Mouse (Mus musculus): ENCODE results near the gene H2al2a. TPM values are rescaled to one million over a fixed set of nuclear protein-coding genes. Genes with fewer than 3 reads are reported as not detected.
A peak's percentile ranks its signal among the peaks of the same experiment; 100 is the strongest.

Gene H2al2a
- total RNA-seq, 1 experiment, result not detected

DNA sequence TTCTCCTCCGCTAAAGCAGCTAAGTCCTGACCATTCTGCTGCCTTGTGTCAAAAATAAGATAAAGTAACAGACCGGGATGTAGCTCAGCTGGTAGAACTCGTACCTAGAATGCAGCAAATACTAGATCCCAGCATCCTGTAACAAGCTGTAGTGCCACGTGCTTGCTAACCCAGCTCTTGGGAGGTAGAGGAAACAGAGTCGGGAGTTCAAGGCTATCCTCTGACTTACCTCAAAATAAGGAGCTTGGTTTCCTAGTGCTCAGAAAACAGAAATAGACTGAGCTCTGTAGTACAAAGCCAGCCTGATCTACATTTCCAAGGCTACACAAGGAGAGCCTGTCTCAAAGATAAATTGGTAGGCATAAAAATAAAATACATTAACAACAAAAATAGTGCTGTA is 23.5 kb downstream of the H2al2a start:
- peak overlapping the region; percentile 15; the same call in 1 of the 2 replicates for H3K9ac ChIP-seq (ENCODE audit: insufficient read depth, low read depth, low read length, poor library complexity, severe bottlenecking)
- TF ChIP-seq CHD2 (IDR thresholded peaks at IDR 0.05; ENCODE audit: low read depth, low read length), result no peak
- no peak for TF ChIP-seq HCFC1 (IDR thresholded peaks at IDR 0.05; ENCODE audit: borderline replicate concordance, insufficient read depth, low read length)
- no peak for TF ChIP-seq MAFK (IDR thresholded peaks at IDR 0.05; ENCODE audit: insufficient read depth, low read depth, low read length)
- TF ChIP-seq ZC3H11A (IDR thresholded peaks at IDR 0.05; ENCODE audit: borderline replicate concordance, low read depth, low read length), result no peak
- TF ChIP-seq ZNF384 (IDR thresholded peaks at IDR 0.05; ENCODE audit: low read depth, low read length), result no peak

DNA sequence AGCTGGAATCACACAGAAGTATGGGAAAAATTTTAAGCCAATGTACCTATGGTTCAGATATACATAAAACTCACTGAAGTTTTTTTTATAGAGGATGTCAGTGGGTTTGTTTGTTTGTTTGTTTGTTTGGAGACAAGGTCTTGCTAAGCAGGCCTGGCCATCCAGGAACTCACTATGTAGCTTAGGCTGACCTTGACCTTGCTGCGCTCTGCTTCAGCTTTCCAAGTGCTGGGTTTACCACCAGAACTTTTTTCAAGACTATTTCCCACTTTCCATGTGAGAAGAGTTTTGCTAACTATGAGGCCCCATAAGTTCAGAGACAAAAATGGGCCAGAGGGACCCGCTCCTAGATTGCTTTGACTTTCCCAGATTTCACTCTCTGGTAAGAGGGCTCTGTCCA is 23.9 kb downstream of the H2al2a start:
- no peak for DNase-seq (ENCODE audit: low read depth, low spot score)
- no peaks in the 10 kb centered on the region for H3K9me3 ChIP-seq (ENCODE audit: control insufficient read depth, insufficient read depth, low read depth, low read length)
- H3K4me1 ChIP-seq (ENCODE audit: control insufficient read depth in 2 of 2, insufficient read depth in 2 of 2, low read length in 2 of 2, poor library complexity in 1 of 2), result peaks cover 23 to 36% of the 10 kb centered on the region in 2 experiments
- in situ Hi-C loops (cut with MboI; ENCODE audit: low sequenced_read_pairs in 2 of 2, unreplicated experiment in 2 of 2), result no loop called here
- peak overlapping the region; percentile 90; the same call in 1 of the 2 replicates for H3K27ac ChIP-seq (ENCODE audit: insufficient read depth, low read depth, low read length, poor library complexity, severe bottlenecking)
- TF ChIP-seq CHD2 (IDR thresholded peaks at IDR 0.05; ENCODE audit: low read depth, low read length) (no peak), MAFK (IDR thresholded peaks at IDR 0.05; ENCODE audit: insufficient read depth, low read depth, low read length) (no peak), HCFC1 (IDR thresholded peaks at IDR 0.05; ENCODE audit: borderline replicate concordance, insufficient read depth, low read length) (no peak), ZNF384 (IDR thresholded peaks at IDR 0.05; ENCODE audit: low read depth, low read length) (no peak), ZC3H11A (IDR thresholded peaks at IDR 0.05; ENCODE audit: borderline replicate concordance, low read depth, low read length) (no peak)
- H3K9ac ChIP-seq (ENCODE audit: insufficient read depth, low read depth, low read length, poor library complexity, severe bottlenecking), result peak overlapping the region; percentile 15; the same call in 1 of the 2 replicates
- H3K4me3 ChIP-seq (ENCODE audit: insufficient read depth in 1 of 2, low read depth in 1 of 2, low read length in 2 of 2, poor library complexity in 1 of 2, severe bottlenecking in 1 of 2), result no peak overlapping the region
- no peaks in the 10 kb centered on the region for H3K36me3 ChIP-seq (ENCODE audit: control insufficient read depth, insufficient read depth, low read length, poor library complexity, severe bottlenecking)

More for the DNA sequence above, 23.5 kb downstream of the H2al2a start:
- H3K36me3 ChIP-seq (ENCODE audit: control insufficient read depth, insufficient read depth, low read length, poor library complexity, severe bottlenecking), result no peaks in the 10 kb centered on the region
- H3K4me3 ChIP-seq (ENCODE audit: insufficient read depth in 1 of 2, low read depth in 1 of 2, low read length in 2 of 2, poor library complexity in 1 of 2, severe bottlenecking in 1 of 2), result no peak overlapping the region
- peaks cover 23 to 33% of the 10 kb centered on the region in 2 experiments for H3K4me1 ChIP-seq (ENCODE audit: control insufficient read depth in 2 of 2, insufficient read depth in 2 of 2, low read length in 2 of 2, poor library complexity in 1 of 2)
- no peak for DNase-seq (ENCODE audit: low read depth, low spot score)
- peak overlapping the region; percentile 90; the same call in 1 of the 2 replicates for H3K27ac ChIP-seq (ENCODE audit: insufficient read depth, low read depth, low read length, poor library complexity, severe bottlenecking)
- in situ Hi-C loops (cut with MboI; ENCODE audit: low sequenced_read_pairs in 2 of 2, unreplicated experiment in 2 of 2), result no loop called here
- no peaks in the 10 kb centered on the region for H3K9me3 ChIP-seq (ENCODE audit: control insufficient read depth, insufficient read depth, low read depth, low read length)

DNA sequence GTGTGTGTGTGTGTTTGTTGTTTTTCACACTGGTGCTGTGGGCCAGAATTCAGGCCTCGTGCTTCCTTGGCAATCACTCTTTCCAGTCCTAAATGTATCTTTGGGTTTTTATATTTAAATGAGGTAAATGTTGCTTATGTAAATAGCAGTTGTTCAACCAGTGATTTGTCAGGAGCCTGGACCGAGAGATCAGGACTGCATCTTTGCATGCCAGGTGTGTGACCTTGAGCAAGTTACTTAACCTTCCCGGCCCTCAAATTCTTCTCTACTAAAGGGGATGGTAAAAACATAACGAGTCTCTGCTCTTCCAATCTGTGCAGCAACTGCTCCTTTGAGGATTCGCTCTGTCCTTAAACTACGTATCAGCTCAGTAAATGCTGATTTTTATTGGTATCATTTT is 25.4 kb downstream of the H2al2a start:
- in situ Hi-C loops (cut with MboI; ENCODE audit: low sequenced_read_pairs in 2 of 2, unreplicated experiment in 2 of 2), result no loop called here
- peak overlapping the region; percentile 7; the same call in 1 of the 2 replicates for H3K9ac ChIP-seq (ENCODE audit: insufficient read depth, low read depth, low read length, poor library complexity, severe bottlenecking)
- H3K27ac ChIP-seq (ENCODE audit: insufficient read depth, low read depth, low read length, poor library complexity, severe bottlenecking), result peak overlapping the region; percentile 90; the same call in 1 of the 2 replicates
- TF ChIP-seq HCFC1 (IDR thresholded peaks at IDR 0.05; ENCODE audit: borderline replicate concordance, insufficient read depth, low read length) (no peak), CHD2 (IDR thresholded peaks at IDR 0.05; ENCODE audit: low read depth, low read length) (no peak), ZC3H11A (IDR thresholded peaks at IDR 0.05; ENCODE audit: borderline replicate concordance, low read depth, low read length) (no peak), MAFK (IDR thresholded peaks at IDR 0.05; ENCODE audit: insufficient read depth, low read depth, low read length) (no peak), ZNF384 (IDR thresholded peaks at IDR 0.05; ENCODE audit: low read depth, low read length) (no peak)
- H3K9me3 ChIP-seq (ENCODE audit: control insufficient read depth, insufficient read depth, low read depth, low read length), result no peaks in the 10 kb centered on the region
- H3K4me3 ChIP-seq (ENCODE audit: insufficient read depth in 1 of 2, low read depth in 1 of 2, low read length in 2 of 2, poor library complexity in 1 of 2, severe bottlenecking in 1 of 2), result no peak overlapping the region
- no peak for DNase-seq (ENCODE audit: low read depth, low spot score)
- H3K36me3 ChIP-seq (ENCODE audit: control insufficient read depth, insufficient read depth, low read length, poor library complexity, severe bottlenecking), result no peaks in the 10 kb centered on the region
- H3K4me1 ChIP-seq (ENCODE audit: control insufficient read depth in 2 of 2, insufficient read depth in 2 of 2, low read length in 2 of 2, poor library complexity in 1 of 2), result peaks cover 25 to 36% of the 10 kb centered on the region in 2 experiments

DNA sequence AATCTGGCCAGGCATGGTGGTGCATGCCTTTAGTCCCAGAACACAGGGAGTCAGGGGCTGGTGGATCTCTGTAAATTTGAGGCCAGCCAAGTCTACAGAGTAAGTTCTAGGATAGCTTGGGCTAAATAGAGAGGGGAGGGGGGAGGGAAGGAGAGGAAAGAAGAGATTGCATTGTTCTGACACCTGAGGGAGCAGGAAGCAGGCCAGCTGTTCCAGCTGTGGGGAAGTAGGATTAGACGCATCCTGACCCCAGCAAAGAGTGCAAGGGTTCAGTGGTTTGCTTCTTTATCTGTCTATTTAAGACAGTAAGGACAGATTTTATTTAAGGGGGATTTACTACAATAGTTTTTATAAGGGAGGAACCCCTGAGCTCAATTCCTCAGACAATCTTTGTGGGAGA is 26.1 kb downstream of the H2al2a start:
- peak overlapping the region; percentile 27; the same call in 1 of the 2 replicates for H3K9ac ChIP-seq (ENCODE audit: insufficient read depth, low read depth, low read length, poor library complexity, severe bottlenecking)
- no peaks in the 10 kb centered on the region for H3K36me3 ChIP-seq (ENCODE audit: control insufficient read depth, insufficient read depth, low read length, poor library complexity, severe bottlenecking)
- no peak overlapping the region for H3K4me3 ChIP-seq (ENCODE audit: insufficient read depth in 1 of 2, low read depth in 1 of 2, low read length in 2 of 2, poor library complexity in 1 of 2, severe bottlenecking in 1 of 2)
- no peak for DNase-seq (ENCODE audit: low read depth, low spot score)
- peaks cover 25 to 36% of the 10 kb centered on the region in 2 experiments for H3K4me1 ChIP-seq (ENCODE audit: control insufficient read depth in 2 of 2, insufficient read depth in 2 of 2, low read length in 2 of 2, poor library complexity in 1 of 2)
- no peaks in the 10 kb centered on the region for H3K9me3 ChIP-seq (ENCODE audit: control insufficient read depth, insufficient read depth, low read depth, low read length)
- TF ChIP-seq ZNF384 (IDR thresholded peaks at IDR 0.05; ENCODE audit: low read depth, low read length), result no peak
- TF ChIP-seq MAFK (IDR thresholded peaks at IDR 0.05; ENCODE audit: insufficient read depth, low read depth, low read length), result no peak
- H3K27ac ChIP-seq (ENCODE audit: insufficient read depth, low read depth, low read length, poor library complexity, severe bottlenecking), result peak overlapping the region; percentile 90; the same call in 1 of the 2 replicates
- in situ Hi-C loops (cut with MboI; ENCODE audit: low sequenced_read_pairs in 2 of 2, unreplicated experiment in 2 of 2), result no loop called here

DNA sequence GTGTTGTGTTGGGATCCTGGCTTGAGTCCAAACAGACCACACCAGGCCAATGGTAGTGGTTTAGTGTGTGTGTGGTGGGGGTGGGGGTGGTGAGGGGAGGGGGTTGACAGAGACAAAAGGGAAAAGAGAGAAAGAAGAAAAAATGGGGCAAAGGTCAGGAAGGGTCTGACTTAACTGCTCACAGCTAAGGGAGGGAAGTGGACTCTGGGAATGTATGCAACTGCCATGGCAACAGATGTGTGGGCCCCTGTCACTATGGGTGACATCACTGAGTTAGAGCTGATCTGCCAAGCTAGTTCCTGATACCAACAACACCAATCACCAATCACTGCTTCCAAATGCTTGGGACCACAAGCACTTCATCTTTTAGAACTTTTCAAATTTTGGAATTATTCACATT is 26.6 kb downstream of the H2al2a start:
- Histone ChIP-seq H3K9me3 (ENCODE audit: control insufficient read depth, insufficient read depth, low read depth, low read length) (no peaks in the 10 kb centered on the region), H3K4me1 (ENCODE audit: control insufficient read depth in 2 of 2, insufficient read depth in 2 of 2, low read length in 2 of 2, poor library complexity in 1 of 2) (peaks cover 25 to 36% of the 10 kb centered on the region in 2 experiments), H3K4me3 (ENCODE audit: insufficient read depth in 1 of 2, low read depth in 1 of 2, low read length in 2 of 2, poor library complexity in 1 of 2, severe bottlenecking in 1 of 2) (no peak overlapping the region), H3K36me3 (ENCODE audit: control insufficient read depth, insufficient read depth, low read length, poor library complexity, severe bottlenecking) (no peaks in the 10 kb centered on the region), H3K9ac (ENCODE audit: insufficient read depth, low read depth, low read length, poor library complexity, severe bottlenecking) (no peak overlapping the region), H3K27ac (ENCODE audit: insufficient read depth, low read depth, low read length, poor library complexity, severe bottlenecking) (peak overlapping the region; percentile 1; the same call in 1 of the 2 replicates)
- in situ Hi-C loops (cut with MboI; ENCODE audit: low sequenced_read_pairs in 2 of 2, unreplicated experiment in 2 of 2), result no loop called here
- TF ChIP-seq HCFC1 (IDR thresholded peaks at IDR 0.05; ENCODE audit: borderline replicate concordance, insufficient read depth, low read length), result no peak
- no peak for TF ChIP-seq ZNF384 (IDR thresholded peaks at IDR 0.05; ENCODE audit: low read depth, low read length)
- TF ChIP-seq CHD2 (IDR thresholded peaks at IDR 0.05; ENCODE audit: low read depth, low read length), result no peak
- no peak for TF ChIP-seq MAFK (IDR thresholded peaks at IDR 0.05; ENCODE audit: insufficient read depth, low read depth, low read length)
- no peak for TF ChIP-seq ZC3H11A (IDR thresholded peaks at IDR 0.05; ENCODE audit: borderline replicate concordance, low read depth, low read length)
- no peak for DNase-seq (ENCODE audit: low read depth, low spot score)

Measured in ES-E14 (cell line).